Mouse (Mus musculus): ENCODE results near the gene Farp2.
"Not testable (repeated sequence)": the region's sequence is repeated elsewhere in the genome, so short reads cannot be mapped to it uniquely, and the experiment has no call there.

Gene Farp2

DNA sequence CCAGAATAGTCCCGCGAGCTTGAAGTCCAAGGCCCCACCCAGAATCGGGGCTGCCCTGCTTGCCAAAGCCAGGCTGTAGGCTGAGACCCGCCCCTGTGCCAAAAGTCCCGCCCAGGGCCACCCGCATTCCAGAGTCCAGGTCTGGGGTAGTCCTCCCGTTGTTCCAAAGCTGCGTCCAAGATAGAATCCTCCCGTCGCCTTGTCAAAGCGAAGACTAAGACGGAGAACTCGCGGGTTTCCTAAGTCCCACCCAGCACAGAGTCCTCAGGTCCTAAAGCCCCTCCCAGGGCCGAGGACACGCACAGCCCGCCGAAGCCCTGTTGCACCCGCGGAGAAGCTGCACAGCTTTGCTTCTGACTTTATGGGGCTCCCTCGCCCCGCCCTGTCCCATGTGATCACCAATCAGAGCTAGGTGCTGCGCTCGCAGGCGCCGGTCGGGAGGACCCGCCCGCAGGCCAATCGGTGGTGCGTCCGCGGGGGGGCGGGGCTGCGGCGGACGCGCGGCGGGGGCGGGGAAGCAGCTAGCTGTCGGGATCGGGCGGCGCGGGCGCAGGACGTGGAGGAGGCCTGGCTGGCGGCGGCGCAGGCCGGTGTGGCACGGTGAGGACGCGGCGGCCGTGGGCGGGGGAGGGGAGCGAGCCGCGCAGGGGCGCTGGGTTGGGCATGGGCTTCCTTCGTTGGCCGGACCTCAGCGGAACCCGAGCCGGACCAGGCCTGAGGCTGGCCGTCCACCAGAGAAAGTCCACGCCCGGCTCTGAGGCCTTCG is at the start of gene Farp2:
Gene Farp2, plus strand, starts transcription at position 495 of the 766 bp plus-strand sequence.
- peak; percentile 98 for DNase-seq

DNA sequence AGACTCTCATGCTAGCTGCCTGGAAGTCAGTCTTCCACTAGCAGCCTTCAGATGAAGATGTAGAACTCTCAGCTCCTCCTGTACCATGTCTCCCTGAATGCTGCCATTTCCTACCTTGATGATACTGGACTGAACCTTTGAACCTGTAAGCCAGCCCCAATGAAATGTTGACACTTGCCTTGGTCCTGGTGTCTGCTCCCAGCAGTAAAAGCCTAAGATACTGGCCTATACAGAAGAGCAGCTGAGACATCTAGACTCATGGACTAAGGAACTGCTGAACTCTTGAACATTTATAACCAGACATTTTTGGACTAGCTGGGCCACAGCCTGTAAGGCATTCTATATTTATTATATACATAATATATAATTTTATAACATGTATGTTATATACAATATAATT is 46.8 kb upstream of the Farp2 start:
- DNase-seq: no peak

DNA sequence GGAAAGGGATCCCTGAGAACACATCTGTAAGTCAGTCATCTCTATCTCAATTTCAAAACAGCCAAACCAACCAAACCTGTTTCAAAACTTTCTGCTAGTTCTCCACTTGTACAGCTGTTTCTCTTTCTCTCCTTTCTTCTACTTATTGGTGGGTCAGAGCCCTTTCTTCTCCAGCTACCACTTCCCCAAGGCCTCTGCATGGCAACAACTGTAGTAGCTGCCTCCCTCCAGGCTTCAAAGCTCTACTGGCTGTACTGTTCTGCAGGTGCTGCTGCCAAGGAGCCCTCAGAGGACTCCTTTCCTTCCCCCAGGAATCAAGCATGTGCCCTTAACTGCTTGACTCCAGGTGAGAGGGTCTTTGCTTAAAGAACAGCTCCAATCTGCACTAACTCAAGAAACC is 46.1 kb upstream of the Farp2 start:
- no peak for DNase-seq

DNA sequence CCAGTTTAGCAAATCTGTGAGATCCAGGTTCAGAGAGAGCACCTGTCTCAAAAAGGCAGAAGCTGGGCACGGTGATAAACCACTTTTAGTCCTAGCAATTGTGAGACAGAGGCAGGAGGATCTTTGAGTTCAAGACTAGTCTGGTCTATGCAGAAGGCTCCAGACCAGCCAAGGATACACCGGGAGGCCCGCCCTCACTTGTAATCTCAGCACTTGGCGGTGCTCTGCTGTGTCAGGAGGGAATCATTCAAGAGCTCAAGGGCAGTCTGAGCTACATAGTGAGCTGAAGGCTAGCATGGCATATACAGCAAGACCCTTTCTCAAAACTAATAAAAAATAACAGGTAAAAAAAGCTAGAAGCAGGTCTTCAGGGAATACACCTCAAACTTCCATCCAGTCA is 43.3 kb upstream of the Farp2 start:
- no peak for DNase-seq

DNA sequence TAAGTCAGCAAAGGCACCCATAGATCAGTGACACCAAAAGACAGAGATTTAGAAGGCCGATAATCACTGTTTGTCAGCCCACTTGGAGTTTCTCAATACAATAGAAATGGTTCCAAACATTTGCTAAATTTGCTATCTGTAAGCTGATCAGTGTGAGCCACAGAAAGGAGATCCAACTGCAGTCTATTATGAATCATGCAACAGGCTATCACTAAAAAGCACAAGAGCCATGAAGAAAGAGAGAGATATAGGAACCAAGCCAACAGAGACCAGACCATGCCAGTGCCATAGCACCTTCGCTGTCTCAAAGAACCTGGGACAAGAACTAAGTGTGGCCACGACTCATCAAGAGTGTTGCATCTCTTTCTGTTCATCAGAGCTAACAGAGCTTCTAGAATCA is 36.2 kb upstream of the Farp2 start:
- no peak for DNase-seq

DNA sequence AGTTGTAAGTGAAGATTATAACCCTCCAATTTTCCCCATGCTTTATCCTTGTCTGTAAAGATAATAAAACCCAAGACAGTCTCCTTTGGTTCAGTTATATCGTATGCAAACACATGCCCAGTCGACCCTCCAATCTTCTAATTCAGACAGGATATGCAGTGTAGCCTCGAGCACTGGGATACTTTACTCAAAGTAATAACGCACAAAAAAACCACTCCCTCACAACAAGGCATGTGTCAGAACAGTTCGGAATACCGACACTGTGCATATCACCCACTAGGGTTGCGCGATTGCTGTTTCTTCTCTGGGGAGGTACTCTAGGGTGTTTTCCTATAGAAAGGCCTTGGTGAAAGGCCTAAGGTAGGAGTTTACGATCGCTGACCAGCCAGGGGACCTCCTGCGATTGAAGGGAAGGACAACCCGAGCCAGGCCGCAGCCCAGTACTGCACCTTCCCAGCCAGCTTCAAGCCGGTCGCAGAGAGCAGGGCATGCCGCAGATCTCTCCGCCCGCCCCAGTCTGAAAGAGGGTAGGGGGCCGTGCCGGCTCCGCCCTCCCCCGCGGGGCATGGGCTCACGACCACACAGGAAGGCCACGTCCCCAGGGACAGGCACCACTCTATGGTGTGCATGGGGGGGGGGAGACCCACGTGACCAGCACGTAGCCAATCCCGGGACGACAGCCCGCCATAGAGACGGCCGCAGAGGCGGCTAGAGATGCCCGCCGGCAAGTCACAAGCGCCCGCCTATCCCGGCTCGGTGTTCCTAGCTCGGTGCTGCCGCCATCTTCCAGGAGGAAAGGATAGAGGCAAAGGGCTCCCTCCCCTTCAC is 33.9 kb upstream of the Farp2 start:
- DNase-seq: peak; percentile 99

DNA sequence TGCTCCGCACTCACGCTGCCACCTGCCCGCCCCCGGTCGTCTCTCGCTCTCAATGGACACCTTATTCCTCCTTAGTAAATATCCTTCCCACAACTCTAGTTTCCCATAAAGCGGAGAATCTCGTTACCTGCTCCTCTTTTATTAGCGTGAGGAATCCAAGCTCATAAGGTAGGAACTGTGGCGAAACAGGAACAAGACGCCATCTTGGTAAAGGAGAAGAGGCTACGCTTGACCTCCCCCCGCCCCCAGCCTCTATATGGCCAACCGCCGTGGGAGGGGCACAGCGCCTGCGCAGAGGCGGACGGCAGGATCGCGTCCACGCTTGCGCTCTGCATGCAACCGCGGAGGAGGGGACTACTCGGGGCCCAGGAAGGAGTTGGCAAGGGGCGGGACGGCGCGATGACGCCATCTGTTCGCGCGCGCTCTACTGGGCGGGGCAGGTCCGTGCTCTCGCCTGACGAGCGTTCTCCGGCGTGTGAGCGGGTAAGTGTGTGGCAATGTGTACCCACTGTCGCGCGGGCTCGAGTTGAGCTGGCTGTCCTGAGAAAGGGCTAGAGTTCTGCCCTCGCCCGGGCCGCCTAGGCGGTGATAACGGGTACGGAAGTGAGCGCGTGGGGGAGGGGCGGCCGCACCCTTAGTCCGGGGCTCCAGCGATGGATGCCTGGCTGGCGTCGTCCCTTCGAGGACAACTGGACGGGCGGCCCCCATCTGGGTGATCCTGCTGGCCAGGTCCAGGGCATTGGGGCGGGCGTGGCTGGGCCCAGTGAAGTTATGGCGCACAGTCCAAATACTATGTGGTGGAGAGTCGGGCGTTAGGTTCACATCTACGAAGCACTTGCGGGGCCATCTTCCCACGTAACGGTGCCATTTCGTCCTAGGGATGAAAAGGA is 33.0 kb upstream of the Farp2 start, which contains the start of gene Hdlbp:
Gene Hdlbp, minus strand, starts transcription at position 230 of the 890 bp plus-strand sequence.
- DNase-seq: peak; percentile 99

DNA sequence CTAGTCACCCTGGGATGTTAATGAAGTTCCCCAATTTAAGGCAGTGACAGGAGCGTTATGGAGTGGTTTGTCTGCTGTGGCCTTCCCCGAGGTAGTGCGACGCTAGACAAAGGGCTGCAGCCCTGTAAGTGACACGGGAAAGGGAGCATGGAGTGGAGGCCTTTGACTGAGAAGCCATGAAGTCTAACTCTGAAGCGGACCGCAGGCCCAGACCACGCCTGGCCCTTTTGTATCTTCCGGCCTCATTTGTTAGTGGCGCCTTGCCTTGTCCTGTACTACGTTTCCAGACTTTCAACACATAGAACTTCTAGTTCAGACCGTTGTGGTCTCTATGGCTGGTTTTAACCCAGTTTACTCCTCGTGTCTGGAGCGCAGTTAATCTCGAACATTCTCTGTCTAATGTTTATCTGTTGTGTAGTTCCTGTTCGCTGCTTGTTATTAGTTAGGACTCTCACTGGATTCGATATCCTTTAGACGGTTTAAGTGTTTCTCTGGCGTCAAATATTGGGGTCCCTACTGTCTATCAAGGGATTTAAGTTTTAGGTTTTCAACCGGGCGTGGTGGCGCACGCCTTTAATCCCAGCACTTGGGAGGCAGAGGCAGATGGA is 32.3 kb upstream of the Farp2 start:
- no peak for DNase-seq

DNA sequence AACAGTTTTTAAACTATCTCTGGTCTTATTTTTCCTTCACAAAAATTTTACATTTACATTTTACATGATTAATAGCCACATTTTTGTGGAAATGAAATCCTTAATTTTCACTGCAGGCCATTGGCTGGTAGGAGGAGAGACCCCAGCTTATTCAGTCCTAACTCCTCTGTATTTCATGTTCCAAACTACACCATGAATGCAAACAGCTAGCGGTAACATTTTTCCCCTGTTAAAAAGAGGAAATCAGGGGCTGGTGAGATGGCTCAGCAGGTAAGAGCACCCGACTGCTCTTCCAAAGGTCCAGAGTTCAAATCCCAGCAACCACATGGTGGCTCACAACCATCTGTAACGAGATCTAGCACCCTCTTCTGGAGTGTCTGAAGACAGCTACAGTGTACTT is 25.6 kb upstream of the Farp2 start:
- not testable (repeated sequence) for DNase-seq

DNA sequence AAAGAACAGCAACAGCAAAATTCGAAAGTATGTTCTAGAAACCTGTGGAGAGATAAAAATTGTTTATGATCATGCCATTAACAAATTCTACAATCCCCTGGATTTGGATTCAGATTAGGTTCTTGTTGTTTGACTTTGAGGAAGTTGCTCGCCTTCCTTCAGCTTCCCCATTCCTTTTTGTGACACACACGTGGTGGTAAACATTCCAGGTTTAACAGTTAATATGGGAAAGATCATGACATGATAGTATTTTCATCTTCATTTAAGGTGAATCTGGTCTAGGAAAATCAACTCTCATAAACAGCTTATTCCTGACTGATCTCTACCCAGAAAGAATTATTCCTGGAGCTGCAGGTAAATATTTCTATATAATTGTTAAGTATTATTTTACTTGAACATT is 16.6 kb upstream of the Farp2 start:
- no peak for DNase-seq

DNA sequence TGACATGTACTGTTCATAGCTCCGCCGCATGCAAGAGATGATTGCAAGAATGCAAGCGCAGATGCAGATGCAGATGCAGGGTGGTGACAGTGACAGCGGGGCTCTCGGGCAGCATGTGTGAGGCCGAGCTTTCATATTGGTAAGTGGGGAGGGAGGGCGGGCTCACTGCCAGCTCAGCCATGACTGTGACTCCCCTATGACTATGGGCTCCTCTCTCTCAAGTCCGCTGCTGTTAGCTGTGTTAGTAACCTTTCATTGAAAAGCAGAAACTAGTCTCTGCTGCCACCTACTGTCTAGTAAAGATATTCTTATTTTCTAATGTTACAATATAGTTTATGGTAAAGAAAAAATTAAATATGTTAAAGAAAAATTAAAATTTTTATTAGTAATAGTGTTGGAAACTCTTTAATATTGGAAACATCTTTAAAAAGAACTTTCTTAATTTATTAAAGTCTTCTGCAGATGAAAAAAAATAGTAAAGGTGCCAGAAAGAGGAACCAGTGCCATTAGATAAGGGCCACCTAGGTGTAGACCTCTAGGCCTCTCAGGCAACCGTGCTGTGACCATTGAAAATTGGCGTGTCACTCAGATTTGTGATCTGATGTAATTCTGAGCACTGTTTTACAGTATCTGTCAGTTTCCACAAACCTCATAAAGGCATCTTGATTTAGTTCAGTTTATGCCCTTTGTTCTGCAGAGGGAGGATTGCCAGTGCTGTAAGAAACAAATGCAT is 4.8 kb upstream of the Farp2 start:
- DNase-seq: no peak

DNA sequence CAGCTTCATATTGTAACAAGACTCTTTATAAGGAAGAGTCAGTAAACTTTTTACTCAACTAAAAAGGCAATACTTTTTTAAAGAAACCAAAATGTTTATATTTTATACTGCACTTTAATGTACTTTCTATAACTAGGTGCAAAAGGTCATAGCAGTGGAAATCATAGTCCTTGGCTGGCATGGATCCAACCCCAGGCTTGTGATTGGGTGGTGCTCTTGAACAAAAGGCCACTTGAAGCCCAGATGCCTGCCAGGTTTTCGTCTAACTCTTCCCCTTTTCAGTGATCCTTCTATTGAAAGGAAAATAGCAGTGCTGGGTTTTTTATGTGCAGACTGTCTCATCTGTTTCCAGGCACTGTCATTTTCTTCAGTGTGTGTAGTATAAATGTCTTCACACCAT is 3.3 kb upstream of the Farp2 start:
- DNase-seq: not testable (repeated sequence)

DNA sequence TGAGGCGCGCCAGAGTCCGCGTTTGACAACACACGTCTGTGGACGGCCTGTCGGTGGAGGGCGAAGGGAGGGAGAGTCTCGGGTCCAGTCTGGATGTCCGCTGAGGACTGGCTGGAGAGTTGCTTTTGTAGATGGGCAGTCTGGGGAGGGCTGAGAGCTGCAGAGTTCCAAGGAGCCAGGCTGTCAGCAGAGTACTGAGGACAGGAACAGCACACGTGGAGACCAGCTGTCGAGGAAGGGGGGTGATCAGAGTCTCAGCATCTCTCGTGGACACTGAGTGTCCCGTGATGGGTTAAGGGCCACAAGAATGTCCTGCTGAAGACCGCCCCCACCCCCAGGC is 442 bp downstream of the Farp2 start:
- no peak for DNase-seq

DNA sequence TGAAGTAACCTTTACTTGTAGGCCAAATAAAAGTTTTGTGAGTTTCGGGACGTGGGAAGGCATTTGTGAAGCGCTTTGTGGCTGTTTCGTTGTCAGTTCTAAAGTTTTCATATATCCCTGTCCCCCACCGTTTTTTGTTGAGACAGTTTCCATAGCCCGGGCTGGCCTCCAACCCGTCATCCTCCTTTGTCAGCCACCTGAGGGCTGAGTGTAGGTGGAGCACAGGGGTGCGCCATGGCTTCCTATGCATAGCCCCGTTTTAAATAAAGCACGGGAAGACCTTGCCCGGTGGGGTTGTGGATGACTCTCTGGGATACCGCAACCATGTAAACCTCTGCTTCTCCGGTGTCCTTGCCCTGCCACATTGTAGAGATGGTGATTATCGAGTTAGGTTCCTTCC is 1.3 kb downstream of the Farp2 start:
- peak; percentile 5 for DNase-seq

DNA sequence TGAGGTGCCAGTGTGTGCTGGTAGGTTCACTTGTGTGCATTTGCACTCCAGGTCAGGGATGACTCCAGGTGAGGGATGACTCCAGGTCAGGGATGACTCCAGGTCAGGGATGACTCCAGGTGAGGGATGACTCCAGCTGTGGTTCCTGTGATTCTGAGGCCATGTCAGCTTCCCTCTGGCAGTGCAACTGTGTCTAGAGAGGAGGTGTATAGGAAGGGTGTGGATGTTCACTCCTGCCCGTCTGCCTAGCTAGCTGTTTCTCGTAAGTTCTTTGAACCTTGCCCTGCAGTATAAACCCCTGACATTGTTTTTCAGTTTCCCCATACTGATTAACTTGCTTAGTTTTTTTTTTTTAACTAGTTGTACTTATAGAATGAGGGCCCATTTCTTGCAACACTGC is 9.6 kb downstream of the Farp2 start:
- peak; percentile 37 for DNase-seq

DNA sequence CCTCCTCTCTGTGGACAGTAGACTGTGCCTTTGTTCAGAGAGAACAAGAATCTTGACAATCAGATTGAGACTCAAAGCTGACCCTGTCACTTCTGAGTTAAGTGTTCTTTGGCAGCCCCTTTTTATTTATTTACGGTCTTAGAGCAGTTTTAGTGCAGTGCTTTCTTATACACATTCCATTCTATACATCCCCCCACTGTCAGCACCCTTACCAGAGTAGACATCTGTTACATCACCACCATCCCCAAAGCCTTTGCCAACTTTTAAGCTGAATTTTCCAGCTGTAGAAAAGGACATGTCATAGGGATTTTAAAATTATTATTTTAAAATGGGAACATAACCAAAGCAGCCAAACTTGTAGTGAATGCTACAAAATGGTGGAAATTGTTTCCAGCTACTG is 10.4 kb downstream of the Farp2 start:
- DNase-seq: no peak

DNA sequence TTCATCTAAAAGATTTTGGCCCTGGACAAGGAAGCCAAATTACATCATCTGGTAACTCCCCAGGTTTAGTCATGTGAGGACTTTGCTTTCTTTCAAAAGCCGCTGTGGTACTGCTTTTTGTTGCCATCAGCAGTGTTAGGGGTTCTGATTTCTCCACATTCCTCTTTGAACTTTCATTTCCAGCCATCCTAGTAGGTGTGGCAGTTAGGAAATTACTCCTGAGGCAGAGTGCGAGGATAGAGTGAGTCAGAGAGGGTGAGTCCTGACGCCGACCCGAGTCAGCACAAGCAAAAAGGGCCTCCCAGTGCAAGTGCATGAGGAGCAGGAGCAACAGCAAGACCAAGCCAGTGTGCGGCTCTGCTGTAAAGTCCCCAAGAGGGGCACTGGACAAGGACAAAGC is 17.9 kb downstream of the Farp2 start:
- no peak for DNase-seq

DNA sequence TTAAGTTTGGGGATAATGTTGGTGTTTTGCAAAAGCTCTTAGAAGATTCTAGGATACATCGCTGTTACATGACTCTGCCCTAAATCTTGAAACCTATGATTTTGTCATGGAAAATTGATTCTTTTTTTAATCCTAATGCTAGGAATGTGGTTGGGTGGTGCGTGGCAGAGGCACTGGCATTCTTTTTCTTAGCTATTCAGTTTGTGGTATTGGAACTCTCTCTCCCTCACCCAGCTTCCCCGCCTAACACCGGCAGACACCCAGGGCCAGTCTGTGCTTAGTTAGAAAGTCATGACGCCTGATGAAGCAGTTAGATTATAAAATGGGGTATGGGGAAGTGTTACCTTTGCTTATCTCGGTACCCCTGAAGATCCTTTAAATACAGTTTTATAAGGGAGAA is 25.3 kb downstream of the Farp2 start:
- DNase-seq: no peak

DNA sequence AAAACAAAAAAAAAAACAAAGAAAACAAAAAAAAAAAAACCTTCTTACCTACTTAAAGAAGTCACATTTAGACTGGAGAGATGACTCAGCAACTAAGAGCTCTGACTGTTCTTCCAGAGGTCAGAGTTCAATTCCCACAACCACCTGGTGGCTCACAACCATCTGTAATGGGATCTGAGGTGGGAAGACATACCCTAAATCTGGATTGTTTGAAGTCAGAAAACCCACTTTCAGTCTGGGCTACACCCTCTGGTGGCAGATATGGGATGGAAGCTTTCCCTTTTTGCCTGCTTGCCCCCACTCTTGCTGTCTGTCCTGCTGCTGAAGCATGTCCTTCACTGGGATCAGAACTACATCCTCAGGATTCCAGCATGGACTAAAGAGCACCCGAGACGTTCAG is 31.3 kb downstream of the Farp2 start:
- no peak for DNase-seq

DNA sequence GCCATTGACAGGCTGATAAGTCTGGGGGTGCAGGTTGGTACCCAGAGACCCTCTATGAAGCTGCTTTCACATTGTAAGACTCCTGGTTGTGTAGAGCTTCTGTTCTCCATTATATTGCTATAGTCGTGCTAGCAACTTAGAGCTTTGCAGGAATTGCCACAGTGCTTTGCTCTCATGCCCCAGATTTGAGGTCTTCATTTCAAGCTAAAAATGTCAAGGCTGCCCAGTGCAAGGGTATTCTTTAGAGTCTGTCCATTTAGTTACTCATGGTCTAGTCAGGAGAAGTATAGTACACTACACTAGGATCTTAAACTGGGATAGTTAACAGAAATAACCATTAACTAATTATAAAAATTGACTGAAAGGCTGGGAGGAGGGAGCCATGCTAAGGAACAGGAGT is 35.4 kb downstream of the Farp2 start:
- DNase-seq: no peak

DNA sequence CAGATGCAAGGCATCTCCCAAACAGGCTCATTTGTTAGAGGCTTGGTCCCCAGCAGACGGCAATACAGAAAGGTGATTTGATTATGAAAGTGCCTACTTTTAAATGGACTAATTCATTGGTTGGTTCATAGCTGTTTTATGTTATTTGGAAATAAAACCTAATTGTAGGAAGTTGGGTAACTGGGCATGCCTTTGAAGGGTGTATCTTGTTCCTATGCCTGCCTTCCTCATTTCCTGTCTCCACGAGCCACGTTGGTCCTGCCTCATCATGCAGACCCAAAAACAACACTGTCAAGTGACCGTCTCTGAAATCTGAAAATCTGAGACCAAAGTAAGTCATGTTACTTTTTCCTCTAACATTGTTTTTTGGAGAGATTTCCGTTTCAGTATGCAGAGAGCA is 39.5 kb downstream of the Farp2 start:
- DNase-seq: no peak

DNA sequence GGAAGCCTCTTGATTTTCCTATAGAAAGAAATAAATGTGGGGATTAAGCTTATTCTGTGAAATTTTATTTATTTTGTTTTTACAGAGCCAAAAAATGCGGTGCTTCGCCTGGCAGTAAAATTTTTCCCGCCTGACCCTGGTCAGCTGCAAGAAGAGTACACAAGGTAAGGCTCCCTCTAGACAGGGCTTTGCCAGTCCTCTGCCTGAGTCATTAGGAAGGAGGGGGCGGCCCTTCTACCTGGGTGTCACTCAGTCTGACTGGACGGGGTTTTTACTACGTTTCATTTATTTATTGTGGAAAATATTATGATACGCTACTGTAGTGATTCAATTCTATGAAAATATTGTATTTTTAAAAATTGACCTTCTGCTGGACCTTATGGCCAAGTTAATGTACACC is 51.3 kb downstream of the Farp2 start:
- no peak for DNase-seq
